Mouse (Mus musculus): ENCODE measurements at regions not wholly inside any gene's neighbourhood (a gene's known extent, or its start where the extent isn't known, plus 50 kb on each side); places are given as distances from the start of the nearest gene placed in this dataset.
A peak's percentile ranks its signal among the peaks of the same experiment; 100 is the strongest.

GRCm38 (mm10) chr4:68011371-68011770 is 942.8 kb downstream of the Brinp1 start:
- Histone ChIP-seq H3K27me3 (ENCODE audit: control insufficient read depth, insufficient read depth, low read length) (no peaks in the 10 kb centered on the region), H3K4me1 (ENCODE audit: control insufficient read depth, insufficient read depth, low read length) (no peaks in the 10 kb centered on the region), H3K4me3 (replicated peaks; ENCODE audit: insufficient read depth, low read depth, low read length) (no peak overlapping the region), H3K27ac (ENCODE audit: insufficient read depth, low read length) (no peak overlapping the region)
- WGBS, result 54% methylated on average over 2 of the region's 2 CpGs
- no peak for DNase-seq
- TF ChIP-seq POLR2A (IDR thresholded peaks at IDR 0.05; ENCODE audit: borderline replicate concordance, insufficient read depth, low read length), result no peak
- no peak for TF ChIP-seq CTCF (IDR thresholded peaks at IDR 0.05; ENCODE audit: borderline replicate concordance, insufficient read depth, low read depth, low read length)

- TF ChIP-seq POLR2A (IDR thresholded peaks at IDR 0.05; ENCODE audit: borderline replicate concordance, insufficient read depth, low read length) (no peak), CTCF (IDR thresholded peaks at IDR 0.05; ENCODE audit: borderline replicate concordance, insufficient read depth, low read depth, low read length) (no peak)
- no peaks in the 10 kb centered on the region for H3K27me3 ChIP-seq (ENCODE audit: control insufficient read depth, insufficient read depth, low read length)
- 90% methylated on average over 7 of the region's 7 CpGs for WGBS
- no peak overlapping the region for H3K4me3 ChIP-seq (replicated peaks; ENCODE audit: insufficient read depth, low read depth, low read length)
- no peaks in the 10 kb centered on the region for H3K4me1 ChIP-seq (ENCODE audit: control insufficient read depth, insufficient read depth, low read length)
- DNase-seq, result no peak
- no peak overlapping the region for H3K27ac ChIP-seq (ENCODE audit: insufficient read depth, low read length)
Observed at GRCm38 (mm10) chr4:67994796-67995283, 959.4 kb downstream of the Brinp1 start.

- no peak overlapping the region for H3K4me3 ChIP-seq (replicated peaks; ENCODE audit: insufficient read depth, low read depth, low read length)
- DNase-seq, result no peak
- H3K27ac ChIP-seq (ENCODE audit: insufficient read depth, low read length), result no peak overlapping the region
- TF ChIP-seq POLR2A (IDR thresholded peaks at IDR 0.05; ENCODE audit: borderline replicate concordance, insufficient read depth, low read length), result no peak
- no peak for TF ChIP-seq CTCF (IDR thresholded peaks at IDR 0.05; ENCODE audit: borderline replicate concordance, insufficient read depth, low read depth, low read length)
- no peaks in the 10 kb centered on the region for H3K27me3 ChIP-seq (ENCODE audit: control insufficient read depth, insufficient read depth, low read length)
- 85% methylated on average over 1 of the region's 1 CpGs for WGBS
- no peaks in the 10 kb centered on the region for H3K4me1 ChIP-seq (ENCODE audit: control insufficient read depth, insufficient read depth, low read length)
Observed at GRCm38 (mm10) chr4:67963456-67963855, 990.7 kb downstream of the Brinp1 start.

- no peak for DNase-seq
- TF ChIP-seq POLR2A (IDR thresholded peaks at IDR 0.05; ENCODE audit: borderline replicate concordance, insufficient read depth, low read length) (no peak), CTCF (IDR thresholded peaks at IDR 0.05; ENCODE audit: borderline replicate concordance, insufficient read depth, low read depth, low read length) (no peak)
- Histone ChIP-seq H3K4me1 (ENCODE audit: control insufficient read depth, insufficient read depth, low read length) (no peaks in the 10 kb centered on the region), H3K4me3 (replicated peaks; ENCODE audit: insufficient read depth, low read depth, low read length) (no peak overlapping the region), H3K27me3 (ENCODE audit: control insufficient read depth, insufficient read depth, low read length) (no peaks in the 10 kb centered on the region), H3K27ac (ENCODE audit: insufficient read depth, low read length) (no peak overlapping the region)
Observed at GRCm38 (mm10) chr4:67948000-67948399, 1006.2 kb downstream of the Brinp1 start.

- WGBS, result 85% methylated on average over 2 of the region's 2 CpGs
Observed at GRCm38 (mm10) chr4:67932481-67932880, 1021.7 kb downstream of the Brinp1 start.

GRCm38 (mm10) chr4:67899109-67899508 is 1055.1 kb downstream of the Brinp1 start:
- TF ChIP-seq CTCF (IDR thresholded peaks at IDR 0.05; ENCODE audit: borderline replicate concordance, insufficient read depth, low read depth, low read length) (no peak), POLR2A (IDR thresholded peaks at IDR 0.05; ENCODE audit: borderline replicate concordance, insufficient read depth, low read length) (no peak)
- Histone ChIP-seq H3K27me3 (ENCODE audit: control insufficient read depth, insufficient read depth, low read length) (no peaks in the 10 kb centered on the region), H3K4me3 (replicated peaks; ENCODE audit: insufficient read depth, low read depth, low read length) (no peak overlapping the region), H3K4me1 (ENCODE audit: control insufficient read depth, insufficient read depth, low read length) (no peaks in the 10 kb centered on the region), H3K27ac (ENCODE audit: insufficient read depth, low read length) (no peak overlapping the region)
- 6% methylated on average over 1 of the region's 1 CpGs for WGBS
- DNase-seq, result no peak

More at GRCm38 (mm10) chr4:67932481-67932880, 1021.7 kb downstream of the Brinp1 start:
- no peak for DNase-seq
- no peak overlapping the region for H3K4me3 ChIP-seq (replicated peaks; ENCODE audit: insufficient read depth, low read depth, low read length)
- H3K27ac ChIP-seq (ENCODE audit: insufficient read depth, low read length), result no peak overlapping the region
- TF ChIP-seq CTCF (IDR thresholded peaks at IDR 0.05; ENCODE audit: borderline replicate concordance, insufficient read depth, low read depth, low read length) (no peak), POLR2A (IDR thresholded peaks at IDR 0.05; ENCODE audit: borderline replicate concordance, insufficient read depth, low read length) (no peak)
- no peaks in the 10 kb centered on the region for H3K4me1 ChIP-seq (ENCODE audit: control insufficient read depth, insufficient read depth, low read length)
- H3K27me3 ChIP-seq (ENCODE audit: control insufficient read depth, insufficient read depth, low read length), result no peaks in the 10 kb centered on the region

- no peak overlapping the region for H3K4me3 ChIP-seq (replicated peaks; ENCODE audit: insufficient read depth, low read depth, low read length)
- WGBS, result 27% methylated on average over 1 of the region's 1 CpGs
- TF ChIP-seq CTCF (IDR thresholded peaks at IDR 0.05; ENCODE audit: borderline replicate concordance, insufficient read depth, low read depth, low read length) (no peak), POLR2A (IDR thresholded peaks at IDR 0.05; ENCODE audit: borderline replicate concordance, insufficient read depth, low read length) (no peak)
- no peaks in the 10 kb centered on the region for H3K27me3 ChIP-seq (ENCODE audit: control insufficient read depth, insufficient read depth, low read length)
- H3K4me1 ChIP-seq (ENCODE audit: control insufficient read depth, insufficient read depth, low read length), result peaks cover 2% of the 10 kb centered on the region; the same call in 1 of the 2 replicates
- H3K27ac ChIP-seq (ENCODE audit: insufficient read depth, low read length), result peak overlapping the region; percentile 50; the same call in 1 of the 2 replicates
- peak; percentile 29 to 75 for DNase-seq
Observed at GRCm38 (mm10) chr4:67891946-67892575, 1062.1 kb downstream of the Brinp1 start.

GRCm38 (mm10) chr4:67887954-67888353 is 1060.6 kb downstream of the Tlr4 start:
- Histone ChIP-seq H3K27me3 (ENCODE audit: control insufficient read depth, insufficient read depth, low read length) (no peaks in the 10 kb centered on the region), H3K4me1 (ENCODE audit: control insufficient read depth, insufficient read depth, low read length) (peaks cover 6% of the 10 kb centered on the region; the same call in 1 of the 2 replicates), H3K4me3 (replicated peaks; ENCODE audit: insufficient read depth, low read depth, low read length) (no peak overlapping the region), H3K27ac (ENCODE audit: insufficient read depth, low read length) (no peak overlapping the region)
- DNase-seq, result peak; percentile 42 to 91
- TF ChIP-seq POLR2A (IDR thresholded peaks at IDR 0.05; ENCODE audit: borderline replicate concordance, insufficient read depth, low read length), result no peak
- no peak for TF ChIP-seq CTCF (IDR thresholded peaks at IDR 0.05; ENCODE audit: borderline replicate concordance, insufficient read depth, low read depth, low read length)
